Mouse (Mus musculus) kidney, adult 9 months (tissue): ENCODE results near the gene Surf4.
"Not testable (repeated sequence)": the region's sequence is repeated elsewhere in the genome, so short reads cannot be mapped to it uniquely, and the experiment has no call there.

Experiments used
- DNase-seq: peaks from one replicate; pipeline ENCODE4 v3.0.0; 2022

Gene Surf4

DNA sequence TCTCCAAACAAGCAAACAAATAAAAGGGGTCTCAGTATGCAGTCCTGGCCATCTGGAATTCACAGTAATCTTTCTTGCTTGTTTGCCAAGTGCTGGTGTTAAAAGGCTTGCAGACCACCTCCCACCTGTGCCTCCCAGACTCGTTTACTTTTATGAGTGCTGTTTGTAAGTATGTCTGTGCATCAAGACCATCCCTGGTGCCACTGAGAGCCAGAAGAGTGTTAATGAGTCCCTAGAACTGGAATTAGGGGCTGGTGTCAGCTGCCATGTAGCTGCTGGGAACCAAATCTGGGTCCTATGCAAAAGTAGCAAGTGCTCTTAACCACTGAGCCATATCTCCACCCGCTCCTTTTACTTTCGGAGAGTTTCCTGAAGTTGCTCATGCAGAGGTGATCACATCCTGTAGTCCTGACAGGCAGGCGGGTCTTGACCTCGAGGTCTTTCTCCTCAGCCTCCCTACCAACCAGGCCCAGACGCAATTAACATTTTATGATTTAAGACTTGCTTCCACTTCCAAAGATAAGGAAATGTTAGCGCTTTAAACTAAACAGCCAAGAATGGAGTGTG lies 31.8 kb downstream of the Surf4 start:
- DNase-seq, result peak; percentile 24

DNA sequence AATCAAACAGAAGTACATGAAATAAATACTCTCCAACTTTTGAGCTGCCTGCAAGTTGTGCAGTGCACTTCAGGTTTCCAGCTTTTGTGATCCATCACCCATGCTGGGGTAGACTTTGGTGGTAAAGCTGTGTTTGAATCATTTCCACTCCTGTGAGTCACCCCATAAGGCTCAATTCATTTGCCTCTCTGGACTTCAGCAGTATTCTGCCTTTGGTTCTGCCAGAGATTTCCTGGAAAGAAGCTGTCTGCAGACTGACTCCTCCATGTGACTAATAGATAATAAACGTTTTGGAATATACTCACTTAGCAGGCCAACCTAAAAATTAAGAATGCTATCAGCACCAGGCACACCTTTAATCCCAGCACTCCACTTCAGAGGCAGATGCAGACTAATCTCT lies 33.0 kb downstream of the Surf4 start:
- no peak for DNase-seq

DNA sequence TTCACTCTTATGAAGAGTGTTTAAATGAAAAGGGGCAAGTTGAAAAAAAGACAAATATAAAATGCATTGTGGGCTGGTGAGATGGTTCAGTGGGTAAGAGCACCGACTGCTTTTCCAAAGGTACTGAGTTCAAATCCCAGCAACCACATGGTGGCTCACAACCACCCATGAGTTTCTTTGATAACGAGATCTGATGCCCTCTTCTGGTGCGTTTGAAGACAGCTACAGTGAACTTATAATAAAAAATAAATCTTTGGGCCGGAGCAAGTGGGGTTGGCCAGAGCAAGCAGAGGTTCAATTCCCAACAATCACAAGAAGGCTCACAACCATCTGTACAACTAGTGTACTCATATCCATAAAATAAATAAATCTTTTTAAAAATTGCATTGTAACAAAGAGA lies 37.8 kb downstream of the Surf4 start:
- no peak for DNase-seq

DNA sequence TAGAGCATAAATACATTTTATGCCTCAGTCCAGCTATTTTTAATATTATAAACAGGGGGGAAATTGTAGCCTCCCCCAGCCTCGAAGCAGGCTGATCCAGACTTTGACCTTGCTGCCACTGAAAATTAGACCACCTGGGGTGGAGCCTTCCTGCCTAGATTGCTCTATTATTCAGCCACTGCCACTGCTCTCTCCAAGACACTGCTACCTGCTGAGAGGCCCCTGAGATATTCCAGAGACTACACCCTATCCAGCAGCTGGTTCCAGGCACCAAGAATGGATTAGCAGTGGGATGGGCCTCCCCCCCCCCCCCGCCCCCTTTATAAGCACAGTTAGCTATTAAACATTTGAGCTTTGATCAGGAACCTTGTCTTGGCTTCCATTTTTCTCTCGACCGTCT lies 47.6 kb downstream of the Surf4 start:
- DNase-seq, result not testable (repeated sequence)

DNA sequence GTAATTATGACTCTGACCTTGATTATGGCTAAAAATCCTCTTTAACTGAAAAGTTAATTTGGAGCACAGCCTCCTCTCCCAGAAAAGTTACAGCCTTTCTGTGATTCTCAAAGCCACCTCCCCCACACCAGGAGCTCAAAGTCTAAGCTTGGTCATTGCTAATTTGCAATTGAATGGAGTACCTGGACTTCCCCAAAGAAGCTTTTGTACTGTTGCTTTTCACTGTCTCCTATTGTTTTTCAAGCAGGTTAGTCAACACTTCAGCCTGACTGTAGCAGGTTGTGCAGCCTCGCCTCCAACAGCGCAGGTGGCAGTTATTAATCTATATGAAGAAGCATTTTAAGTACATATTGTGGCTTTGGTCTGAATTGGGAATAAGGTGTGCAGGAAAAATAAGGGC lies 48.2 kb downstream of the Surf4 start:
- peak; percentile 21 for DNase-seq

DNA sequence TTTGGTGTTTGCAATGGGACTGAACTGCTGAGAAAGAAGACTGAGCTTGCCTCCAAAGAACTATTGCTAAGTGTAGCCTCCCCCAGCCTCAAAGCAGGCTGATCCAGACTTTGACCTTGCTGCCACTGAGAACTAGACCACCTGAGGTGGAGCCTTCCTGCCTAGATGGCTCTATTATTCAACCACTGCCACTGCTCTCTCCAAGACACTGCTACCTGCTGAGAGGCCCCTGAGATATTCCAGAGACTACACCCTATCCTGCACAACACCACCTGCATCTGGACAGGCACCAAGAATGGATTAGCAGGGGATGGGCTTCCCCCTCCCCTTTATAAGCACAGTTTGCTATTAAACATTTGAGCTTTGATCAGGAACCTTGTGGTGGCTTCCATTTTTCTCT lies 55.2 kb downstream of the Surf4 start:
- no peak for DNase-seq

DNA sequence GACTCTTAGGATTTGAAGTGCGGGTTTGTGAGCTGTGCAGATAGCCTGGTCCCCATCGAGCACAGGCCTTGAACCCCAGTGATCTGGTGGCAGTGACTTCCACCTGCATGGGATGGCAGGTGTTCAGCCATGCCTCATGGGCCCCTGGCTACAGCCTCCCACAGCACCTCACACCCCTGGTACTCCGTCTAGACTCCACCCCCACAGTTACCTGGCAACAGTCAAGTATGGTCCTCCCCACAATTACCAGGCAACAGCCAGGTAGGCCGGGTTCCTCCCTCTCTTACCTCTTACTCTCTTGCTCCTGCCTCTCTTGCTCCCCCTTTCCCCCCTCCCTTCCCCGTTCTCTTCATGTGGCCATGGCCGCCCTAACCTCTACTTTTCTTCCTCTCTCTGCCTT lies 63.1 kb downstream of the Surf4 start:
- DNase-seq, result no peak
